Mouse (Mus musculus) stomach, postnatal 0 days (tissue): Measurements from ENCODE around the gene Il21r. TPM values are rescaled to one million over a fixed set of nuclear protein-coding genes. Genes with fewer than 3 reads are reported as not detected.

ENCODE experiments used
- ATAC-seq: fragments of 200-750 bp; cut with Nextera tagmentation; 2 replicates; pipeline ENCODE4 v1.8.0; 2017; ENCODE audit not compliant: low FRiP score, low TSS enrichment
- DNase-seq: peaks from one replicate; pipeline ENCODE4 v3.0.0-alpha.2; 2016; ENCODE audit warnings: low spot score
- H3K27ac ChIP-seq: fragments of 300-500 bp; sonication (generic); replicated peaks from 2 replicates; pipeline ENCODE4 v1.5.1; 2014; ENCODE audit warnings: mild to moderate bottlenecking, control low read depth
- H3K27me3 ChIP-seq: fragments of 300-500 bp; sonication (generic); 2 replicates; pipeline ENCODE4 v1.6.1; 2014; ENCODE audit warnings: low read length; ENCODE audit not compliant: control insufficient read depth, insufficient read depth
- H3K36me3 ChIP-seq: fragments of 300-500 bp; sonication (generic); 2 replicates; pipeline ENCODE4 v1.6.1; 2014; ENCODE audit warnings: low read length, mixed read lengths; ENCODE audit not compliant: control insufficient read depth, insufficient read depth
- H3K4me1 ChIP-seq: fragments of 300-500 bp; sonication (generic); replicated peaks from 2 replicates; pipeline ENCODE4 v1.6.1; 2014; ENCODE audit warnings: antibody characterized with exemption; ENCODE audit not compliant: control insufficient read depth, insufficient read depth
- H3K4me2 ChIP-seq: fragments of 300-500 bp; sonication (generic); replicated peaks from 2 replicates; pipeline ENCODE4 v1.6.1; 2014; ENCODE audit warnings: low read depth, mild to moderate bottlenecking, control low read depth, moderate library complexity
- H3K4me3 ChIP-seq: fragments of 300-500 bp; sonication (generic); 2 replicates; pipeline ENCODE4 v1.5.1; 2014; ENCODE audit warnings: low read depth, low read length, control low read depth
- H3K9ac ChIP-seq: fragments of 300-500 bp; sonication (generic); 2 replicates; pipeline ENCODE4 v1.6.1; 2014; ENCODE audit warnings: mild to moderate bottlenecking, low read length, control low read depth, mixed read lengths
- H3K9me3 ChIP-seq: fragments of 300-500 bp; sonication (generic); 2 replicates; pipeline ENCODE4 v1.6.1; 2016; ENCODE audit warnings: low read length; ENCODE audit not compliant: control insufficient read depth
- CTCF ChIP-seq: IDR thresholded peaks from 2 replicates; pipeline ENCODE4 v1.5.1; 2016; ENCODE audit warnings: antibody characterized with exemption, low read depth, mild to moderate bottlenecking, moderate library complexity
- EP300 ChIP-seq: optimal IDR thresholded peaks from 2 replicates; pipeline ENCODE3; 2016; ENCODE audit warnings: antibody characterized with exemption
- WGBS: fragments of 180-500 bp; shearing (Covaris S2); extraction: QIAGEN DNeasy Blood & Tissue Kit; methylation state at CpG from one replicate; pipeline ENCODE4 v1.1.7; 2014; 5-methylcytosine and 5-hydroxymethylcytosine counted together
- polyA plus RNA-seq: library from polyadenylated mRNA; unstranded; fragments of >200 nt; fragmentation: Nextera tagmentation; extraction: Ambion mirVana; gene quantifications from 2 replicates; pipeline ENCODE4 v1.2.1, GENCODE M21; 2015

Gene Il21r
- 0.29 and 0.45 TPM in 2 replicates for polyA plus RNA-seq

- Histone ChIP-seq H3K27me3 (no peaks in the 10 kb centered on the region), H3K9ac (no peak within 1 kb of the TSS), H3K4me1 (no peaks in the 10 kb centered on the region), H3K36me3 (no peaks in the 10 kb centered on the region), H3K4me3 (no peak within 1 kb of the TSS), H3K4me2 (no peak within 1 kb of the TSS), H3K9me3 (no peaks in the 10 kb centered on the region), H3K27ac (no peak within 1 kb of the TSS)
- no peak for DNase-seq
- TF ChIP-seq CTCF (no peak), EP300 (no peak)
- ATAC-seq, result peak; percentile 38; the same call in 1 of the 2 replicates
- 45% methylated on average over 11 of the region's 11 CpGs for WGBS
These were observed at the start of gene Il21r for GRCm38 (mm10) chr7:125603185-125603631. Gene Il21r (plus strand): TSS chr7:125603429.

- H3K4me1 ChIP-seq, result peaks cover 21% of the 10 kb centered on the region
- TF ChIP-seq CTCF (no peak), EP300 (no peak)
- H3K9me3 ChIP-seq, result no peaks in the 10 kb centered on the region
- ATAC-seq, result no peak
- H3K36me3 ChIP-seq, result no peaks in the 10 kb centered on the region
- peak overlapping the region; percentile 77 for H3K4me2 ChIP-seq
- DNase-seq, result peak; percentile 15
- H3K27ac ChIP-seq, result no peak overlapping the region; the same call in 1 of the 2 replicates
- H3K4me3 ChIP-seq, result peak overlapping the region; percentile 70
- peak overlapping the region; percentile 90; the same call in 1 of the 2 replicates for H3K9ac ChIP-seq
- no peaks in the 10 kb centered on the region for H3K27me3 ChIP-seq
- 77% methylated on average over 13 of the region's 13 CpGs for WGBS
These were observed 49.4 kb upstream of the Il21r start for GRCm38 (mm10) chr7:125553653-125554428.

- H3K4me2 ChIP-seq, result peak overlapping the region; percentile 77; the same call in 1 of the 2 replicates
- H3K4me3 ChIP-seq, result no peak overlapping the region
- H3K36me3 ChIP-seq, result no peaks in the 10 kb centered on the region
- DNase-seq (peak; percentile 23), ATAC-seq (no peak)
- no peak overlapping the region for H3K9ac ChIP-seq
- H3K27ac ChIP-seq, result peak overlapping the region; percentile 53; the same call in 1 of the 2 replicates
- peaks cover 23% of the 10 kb centered on the region for H3K4me1 ChIP-seq
- H3K27me3 ChIP-seq, result no peaks in the 10 kb centered on the region
- no peaks in the 10 kb centered on the region for H3K9me3 ChIP-seq
- WGBS, result 77% methylated on average over 9 of the region's 9 CpGs
- no peak for TF ChIP-seq CTCF
These were observed 48.6 kb upstream of the Il21r start for GRCm38 (mm10) chr7:125554456-125555114.

- no peaks in the 10 kb centered on the region for H3K27me3 ChIP-seq
- ATAC-seq, result no peak
- H3K36me3 ChIP-seq, result no peaks in the 10 kb centered on the region
- TF ChIP-seq CTCF, result no peak
- TF ChIP-seq EP300, result no peak
- H3K4me1 ChIP-seq, result peaks cover 28% of the 10 kb centered on the region
- H3K9ac ChIP-seq, result no peak overlapping the region
- H3K27ac ChIP-seq, result peak overlapping the region; percentile 53
- H3K4me2 ChIP-seq, result peak overlapping the region; percentile 77; the same call in 1 of the 2 replicates
- WGBS, result 66% methylated on average over 7 of the region's 7 CpGs
- peak; percentile 16 for DNase-seq
- no peaks in the 10 kb centered on the region for H3K9me3 ChIP-seq
- no peak overlapping the region for H3K4me3 ChIP-seq
These were observed 47.8 kb upstream of the Il21r start for GRCm38 (mm10) chr7:125555351-125555872.

- TF ChIP-seq EP300 (no peak), CTCF (no peak)
- Histone ChIP-seq H3K9ac (no peak overlapping the region), H3K9me3 (no peaks in the 10 kb centered on the region), H3K4me1 (peaks cover 33% of the 10 kb centered on the region), H3K4me3 (no peak overlapping the region), H3K27ac (no peak overlapping the region), H3K4me2 (no peak overlapping the region), H3K36me3 (no peaks in the 10 kb centered on the region), H3K27me3 (no peaks in the 10 kb centered on the region)
- WGBS, result 69% methylated on average over 4 of the region's 4 CpGs
- no peak for DNase-seq
- ATAC-seq, result no peak
These were observed 47.1 kb upstream of the Il21r start for GRCm38 (mm10) chr7:125556096-125556495.
